Mouse (Mus musculus) urinary bladder, adult 18-20 months (tissue): ENCODE data around the gene Ston2.

Experiments
- DNase-seq, 2 experiments: peaks; one replicate each; pipeline ENCODE4 v3.0.0; 2022; ENCODE audit warnings: low spot score in 2 of 2, mixed read lengths in 2 of 2

Ston2 gene

GRCm38 (mm10) chr12:91699451-91700141 is 88.6 kb downstream of the Ston2 start:
- no peak for DNase-seq

- DNase-seq: no peak
These were observed 92.0 kb downstream of the Ston2 start for GRCm38 (mm10) chr12:91696231-91696630.

- no peak for DNase-seq
These were observed 92.4 kb downstream of the Ston2 start for GRCm38 (mm10) chr12:91695761-91696160.

GRCm38 (mm10) chr12:91694748-91695147 is 93.4 kb downstream of the Ston2 start:
- DNase-seq: no peak

GRCm38 (mm10) chr12:91693566-91693965 is 94.6 kb downstream of the Ston2 start:
- peak; percentile 50 to 76 for DNase-seq

GRCm38 (mm10) chr12:91692991-91693390 is 95.2 kb downstream of the Ston2 start:
- DNase-seq: no peak

- peak; percentile 37 to 68 for DNase-seq
These were observed 102.4 kb downstream of the Ston2 start for GRCm38 (mm10) chr12:91685674-91686290.

GRCm38 (mm10) chr12:91684840-91685415 is 103.3 kb downstream of the Ston2 start:
- no peak for DNase-seq

GRCm38 (mm10) chr12:91684101-91684839 is 103.9 kb downstream of the Ston2 start:
- DNase-seq: no peak

- DNase-seq: no peak
These were observed 104.6 kb downstream of the Ston2 start for GRCm38 (mm10) chr12:91683549-91684100.

GRCm38 (mm10) chr12:91683096-91683495 is 105.1 kb downstream of the Ston2 start:
- DNase-seq: no peak

GRCm38 (mm10) chr12:91679320-91680064 is 108.7 kb downstream of the Ston2 start:
- no peak for DNase-seq

- no peak for DNase-seq
These were observed 112.2 kb downstream of the Ston2 start for GRCm38 (mm10) chr12:91675937-91676336.

- no peak for DNase-seq
These were observed 115.0 kb downstream of the Ston2 start for GRCm38 (mm10) chr12:91673141-91673540.

- DNase-seq: no peak
These were observed 115.7 kb downstream of the Ston2 start for GRCm38 (mm10) chr12:91672528-91672927.

- peak in 1 of 2 experiments; percentile 25 for DNase-seq
These were observed 119.5 kb downstream of the Ston2 start for GRCm38 (mm10) chr12:91668529-91669245.

GRCm38 (mm10) chr12:91667741-91668140 is 120.4 kb downstream of the Ston2 start:
- DNase-seq: no peak

- DNase-seq: no peak
These were observed 121.6 kb downstream of the Ston2 start for GRCm38 (mm10) chr12:91666607-91667006.

- DNase-seq: no peak
These were observed 122.8 kb downstream of the Ston2 start for GRCm38 (mm10) chr12:91665431-91665830.

- DNase-seq: no peak
These were observed 124.9 kb downstream of the Ston2 start for GRCm38 (mm10) chr12:91663260-91663659.

- no peak for DNase-seq
These were observed 125.3 kb downstream of the Ston2 start for GRCm38 (mm10) chr12:91662844-91663243.
